Mouse (Mus musculus): ENCODE data around the gene Ip6k3. TPM values are rescaled to one million over a fixed set of nuclear protein-coding genes. Genes with fewer than 3 reads are reported as not detected.
A peak's percentile ranks its signal among the peaks of the same experiment; 100 is the strongest.

Gene Ip6k3
- 0.52 and 1.6 TPM in 2 replicates for total RNA-seq (2021)
- long read RNA-seq, partial matches to known transcripts = 1 of 1 reads
- long read RNA-seq, other reads (novel, unspliced or antisense) = 0 of 1 reads

DNA sequence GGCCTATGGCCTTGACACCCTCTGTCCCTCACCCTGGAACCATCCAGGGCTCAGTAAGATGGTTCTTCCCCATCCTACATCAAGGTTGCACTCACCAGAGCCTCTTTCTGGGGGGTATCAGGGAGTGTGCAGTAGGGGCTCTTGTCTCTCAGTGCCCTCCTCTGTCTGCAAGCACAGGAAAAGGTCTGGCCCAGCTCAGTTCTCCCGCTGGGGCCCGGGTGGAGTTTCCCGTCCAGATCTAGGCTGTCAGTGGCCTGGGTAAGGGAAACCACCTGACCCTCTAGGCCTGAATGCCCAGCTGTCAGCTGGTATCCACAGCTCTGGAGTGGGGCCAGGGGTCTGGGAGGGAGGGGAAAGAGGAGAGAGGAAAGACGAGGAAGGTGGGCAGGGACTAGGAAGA is at the start of gene Ip6k3:
Gene Ip6k3, minus strand, starts transcription at position 251 of the 400 bp plus-strand sequence.
- no peak for DNase-seq

GRCm38 (mm10) chr17:27212768-27213525 is 45.4 kb upstream of the Ip6k3 start:
- peak; percentile 69 for DNase-seq

GRCm38 (mm10) chr17:27212006-27212405 is 44.4 kb upstream of the Ip6k3 start:
- no peak for DNase-seq

GRCm38 (mm10) chr17:27207113-27207707 is 39.6 kb upstream of the Ip6k3 start:
- DNase-seq = no peak

DNA sequence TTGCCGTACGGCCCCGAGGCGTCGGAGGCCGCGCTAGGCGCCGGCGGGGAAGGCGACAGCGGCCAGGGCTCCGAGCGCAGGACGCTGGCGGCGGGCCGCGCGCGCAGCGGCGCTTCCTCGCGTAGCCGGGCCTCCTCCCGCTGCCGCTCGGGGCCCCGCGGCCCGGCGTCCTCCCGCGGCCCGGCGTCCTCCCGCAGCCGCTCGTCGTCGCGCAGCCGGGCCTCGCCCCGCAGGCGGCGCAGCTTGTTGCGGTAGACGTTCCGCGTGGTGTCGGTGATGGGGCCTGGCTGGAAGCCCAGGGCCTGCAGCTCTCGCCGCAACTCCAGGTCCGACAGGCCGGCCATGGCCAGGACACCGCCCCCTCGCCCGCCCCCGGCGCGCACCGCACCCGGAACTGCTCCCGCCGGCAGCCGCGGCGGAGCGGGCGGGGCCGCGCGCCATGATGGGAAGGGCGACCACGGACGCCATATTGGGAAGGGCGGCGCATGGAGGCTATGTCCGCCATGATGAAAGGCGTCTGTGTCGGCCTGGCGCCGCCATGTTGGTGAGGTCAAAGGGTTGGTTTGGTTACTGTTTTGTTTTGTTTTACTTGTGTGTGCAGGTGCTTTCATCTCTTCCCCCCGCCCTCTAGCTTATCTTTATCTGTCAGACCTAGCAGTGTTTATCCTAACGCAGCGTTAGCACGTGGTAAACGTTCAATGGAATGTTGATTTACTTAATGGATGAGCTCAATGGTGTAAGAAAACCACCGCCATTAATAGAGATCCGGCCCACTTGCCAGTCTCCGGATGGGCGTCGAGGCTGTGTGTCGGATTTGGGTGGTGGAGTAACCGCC is 36.7 kb upstream of the Ip6k3 start, which contains the start of gene Lemd2:
Gene Lemd2, minus strand, starts transcription at position 395 of the 835 bp plus-strand sequence.
- DNase-seq = peak; percentile 97

DNA sequence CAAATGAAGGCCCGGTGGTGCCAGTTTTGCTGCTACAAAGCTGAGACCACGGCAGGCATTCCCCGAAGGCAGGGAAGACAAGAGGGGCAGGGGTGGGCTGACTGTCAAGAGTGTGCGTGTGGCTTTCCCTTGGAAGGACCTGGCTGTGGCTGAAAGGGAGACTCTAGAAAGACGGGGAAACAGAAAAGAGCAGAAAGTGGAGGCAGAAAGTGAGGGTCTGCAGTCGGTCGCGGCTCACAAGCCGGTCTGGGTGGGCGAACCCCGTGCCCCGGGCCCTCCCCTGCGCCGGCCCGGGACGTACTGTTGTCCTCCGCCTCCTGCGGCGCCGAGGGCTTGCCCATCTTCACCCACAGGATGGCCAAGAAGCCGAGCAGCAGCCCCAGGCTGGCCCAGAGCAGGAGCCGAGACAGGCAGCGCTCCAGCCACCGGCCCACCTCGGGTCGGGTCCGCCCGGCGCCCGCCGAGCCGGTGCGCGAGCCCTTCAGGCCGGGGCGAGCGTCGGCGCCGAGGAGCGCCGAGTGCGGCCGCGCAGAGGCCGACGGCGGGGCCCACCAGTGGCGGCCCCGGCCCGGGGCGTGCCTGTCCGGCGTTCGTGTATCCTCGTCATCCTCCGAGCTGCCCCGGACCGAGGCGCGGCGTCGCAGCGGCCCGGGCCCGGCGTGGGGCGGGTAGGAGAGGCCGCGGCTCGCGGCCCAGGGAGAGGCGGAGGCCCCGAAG is 35.9 kb upstream of the Ip6k3 start:
- peak; percentile 30 for DNase-seq

DNA sequence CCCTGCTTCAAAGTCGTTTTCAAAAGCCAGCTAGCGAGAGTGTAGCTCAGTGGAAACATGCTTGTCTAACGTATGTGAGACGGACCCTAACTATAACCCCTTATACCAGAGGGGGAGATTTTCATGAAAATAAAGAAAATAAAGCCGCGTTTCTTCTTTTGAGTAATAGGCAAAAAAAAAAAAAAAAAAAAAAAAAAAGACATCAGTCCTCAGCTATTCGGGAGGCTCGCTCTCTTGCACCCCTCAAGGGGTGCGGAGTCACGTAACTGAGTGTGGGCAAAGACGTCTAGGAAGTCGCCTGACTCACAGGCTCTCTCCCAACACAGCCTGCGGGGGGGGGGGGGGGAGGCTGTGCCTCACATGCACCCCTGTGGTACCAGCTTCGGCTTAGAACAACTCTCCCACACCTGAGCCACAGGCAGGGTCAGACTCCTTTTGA is 35.3 kb upstream of the Ip6k3 start:
- no peak for DNase-seq

- DNase-seq = no peak
These were observed 34.4 kb upstream of the Ip6k3 start for GRCm38 (mm10) chr17:27201981-27202380.

DNA sequence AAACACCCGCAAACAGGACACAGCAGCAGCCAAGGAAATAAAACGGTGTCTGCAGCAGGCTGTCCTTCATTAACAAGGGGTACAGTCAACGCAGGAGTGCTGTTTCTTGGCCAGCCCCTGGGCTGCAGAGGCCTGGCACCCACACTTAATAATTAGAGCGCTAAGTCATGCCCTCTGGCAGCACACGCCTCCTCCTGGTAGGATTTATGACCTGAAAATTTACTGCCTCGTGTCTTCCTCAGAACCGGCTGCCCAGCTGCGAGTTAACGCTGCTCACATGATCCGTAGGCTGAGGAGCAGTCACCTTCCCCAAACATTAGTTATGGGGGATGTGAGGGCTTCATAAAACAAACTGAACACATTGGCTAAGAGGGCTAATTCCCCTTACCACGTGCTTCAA is 33.2 kb upstream of the Ip6k3 start:
- DNase-seq = no peak

DNA sequence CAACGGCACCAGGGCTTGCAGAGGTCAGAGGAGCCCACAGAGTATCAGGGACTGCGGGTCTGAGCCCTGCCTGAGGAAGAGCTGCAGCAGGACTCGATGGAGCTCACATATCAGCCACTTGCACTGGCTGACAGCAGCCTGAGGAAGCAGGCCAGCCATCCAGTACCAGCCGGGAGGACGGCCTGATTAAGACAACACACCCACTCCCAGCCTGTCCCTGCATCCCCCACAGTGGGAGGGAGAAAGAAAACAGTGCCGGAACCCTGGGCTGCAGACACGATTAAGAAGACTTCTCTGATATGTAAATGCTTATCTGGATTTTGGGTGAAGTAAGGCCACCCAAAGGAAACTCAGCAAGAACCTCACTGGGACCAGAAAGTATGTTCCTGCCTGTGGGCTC is 32.3 kb upstream of the Ip6k3 start:
- no peak for DNase-seq

DNA sequence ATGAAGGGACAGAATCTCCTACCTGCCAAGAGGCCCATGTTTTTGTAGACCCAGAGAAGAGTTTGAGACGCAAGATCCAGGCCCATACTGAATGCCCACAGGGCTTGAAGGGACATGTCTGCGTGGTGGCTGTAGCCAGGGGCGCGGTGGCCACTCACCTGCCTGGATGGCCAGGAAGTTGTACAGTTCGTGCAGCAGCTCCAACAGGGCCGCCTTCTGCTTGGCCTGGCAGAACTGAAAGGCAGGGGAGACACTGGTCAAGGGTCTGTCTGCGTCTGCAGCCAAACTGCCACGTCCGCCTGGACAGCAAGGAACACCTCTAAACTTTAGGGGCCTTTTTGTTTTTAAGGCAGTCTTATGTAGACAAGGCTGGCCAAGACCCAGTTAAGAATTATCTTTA is 31.6 kb upstream of the Ip6k3 start:
- DNase-seq = no peak

GRCm38 (mm10) chr17:27196206-27196605 is 28.6 kb upstream of the Ip6k3 start:
- DNase-seq = no peak

- no peak for DNase-seq
These were observed 26.9 kb upstream of the Ip6k3 start for GRCm38 (mm10) chr17:27194258-27195185.

DNA sequence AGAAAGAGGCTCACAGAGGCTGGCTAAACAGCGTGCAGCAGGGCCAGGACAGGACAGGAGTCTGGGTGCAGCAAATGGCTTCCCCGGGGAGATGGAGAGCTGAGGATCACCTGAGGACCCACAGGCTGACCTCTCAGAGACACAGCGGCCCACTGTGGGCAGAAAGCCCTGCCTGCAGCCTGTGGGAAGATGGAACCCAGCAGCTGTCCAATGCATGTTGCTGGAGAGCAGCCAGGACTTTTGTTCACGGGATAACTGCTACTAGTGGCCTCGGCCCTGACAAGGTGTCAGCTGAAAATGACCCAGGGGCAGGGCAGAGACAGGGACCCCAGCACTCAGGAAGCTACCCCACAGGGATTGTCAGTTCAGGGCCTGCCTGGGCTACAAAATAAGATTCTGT is 24.2 kb upstream of the Ip6k3 start:
- no peak for DNase-seq

DNA sequence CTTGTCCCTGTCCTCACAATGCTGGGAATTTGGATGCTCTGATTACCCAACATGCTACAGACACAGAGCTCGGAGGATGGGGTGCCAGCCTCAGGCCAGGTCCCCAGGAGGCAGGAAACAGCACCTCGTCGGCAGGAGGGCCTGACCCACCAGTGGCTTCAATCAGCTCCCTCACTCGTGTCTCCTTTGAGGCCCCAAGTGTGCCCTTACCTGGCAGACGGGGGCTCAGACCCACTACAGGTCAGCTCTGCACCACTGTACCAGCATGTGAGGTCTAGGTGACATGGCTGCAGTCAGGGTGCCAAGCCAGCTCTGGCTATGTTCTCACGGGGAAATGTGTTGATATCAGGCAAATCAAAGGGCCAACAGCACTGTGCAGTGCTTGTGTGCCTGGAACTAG is 23.6 kb upstream of the Ip6k3 start:
- no peak for DNase-seq

DNA sequence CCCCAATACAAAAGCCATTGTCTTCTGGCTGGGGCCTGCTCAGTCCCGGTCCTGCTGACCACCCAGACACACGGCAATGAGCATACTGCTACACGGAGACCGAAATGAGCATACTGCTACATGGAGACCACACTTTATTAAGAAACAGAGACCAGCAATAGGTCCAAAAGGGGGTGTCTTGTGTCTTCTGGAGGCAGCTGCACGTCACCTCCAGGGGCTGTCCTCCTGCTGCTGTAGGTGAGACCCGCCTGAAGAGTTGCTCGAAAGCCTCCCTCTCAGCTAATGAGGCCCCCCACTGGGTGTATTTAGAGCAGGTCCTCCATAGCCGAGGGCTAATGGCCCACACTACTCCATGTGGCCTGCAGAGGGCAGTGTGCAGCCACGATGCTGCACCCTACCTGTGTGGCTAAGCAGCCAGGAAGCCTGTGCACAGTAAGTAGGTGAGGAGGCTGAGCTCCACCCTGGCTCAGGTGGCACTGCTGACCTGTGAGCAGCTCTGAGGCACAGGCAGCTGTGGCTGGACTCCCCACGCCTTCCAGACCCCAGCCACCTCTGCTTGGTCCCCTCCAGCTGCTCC is 22.1 kb upstream of the Ip6k3 start:
- peak; percentile 59 for DNase-seq

DNA sequence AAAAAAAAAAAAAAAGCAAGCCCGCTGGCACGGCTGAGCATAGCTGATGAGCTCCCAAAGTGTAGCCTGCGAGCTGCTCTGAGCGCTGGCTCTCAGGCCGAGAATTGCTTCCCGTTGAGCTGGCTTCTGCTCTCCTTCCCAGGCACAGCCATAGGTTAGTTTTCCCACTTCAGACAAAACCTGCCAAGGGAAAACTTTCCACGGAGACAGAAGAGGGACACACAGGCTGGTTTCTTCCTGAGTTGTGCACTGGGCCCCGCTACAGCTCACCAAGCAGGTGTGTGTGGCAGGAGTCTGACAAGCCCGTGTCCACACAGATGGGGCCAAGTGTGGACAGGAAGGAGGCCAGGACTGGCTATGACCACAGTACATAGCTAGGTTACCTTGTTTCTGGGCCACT is 21.3 kb upstream of the Ip6k3 start:
- no peak for DNase-seq

GRCm38 (mm10) chr17:27187059-27187458 is 19.5 kb upstream of the Ip6k3 start:
- DNase-seq = peak; percentile 30

GRCm38 (mm10) chr17:27186068-27186467 is 18.5 kb upstream of the Ip6k3 start:
- DNase-seq = no peak

GRCm38 (mm10) chr17:27183667-27184292 is 16.2 kb upstream of the Ip6k3 start:
- DNase-seq = no peak
